Mouse (Mus musculus) olfactory bulb, adult 2 months (tissue): ENCODE results near the gene Trim27.

Experiments used
- CTCF ChIP-seq: fragments of 200-500 bp; IDR thresholded peaks from 2 replicates; pipeline ENCODE4 v1.5.1; 2012; ENCODE audit warnings: low read depth, mild to moderate bottlenecking, low read length, moderate library complexity; ENCODE audit not compliant: insufficient read depth
- POLR2A ChIP-seq: fragments of 200-500 bp; IDR thresholded peaks from 2 replicates; pipeline ENCODE4 v1.6.1; 2012; ENCODE audit warnings: mild to moderate bottlenecking, low read depth, low read length, moderate library complexity; ENCODE audit not compliant: insufficient read depth

- TF ChIP-seq CTCF (peak; percentile 97), POLR2A (no peak)
Measured at GRCm38 (mm10) chr13:21200043-21200999, 21.1 kb downstream of the Trim27 start.
